Mouse (Mus musculus) common myeloid progenitor, adult 5-6 weeks (primary cell): Measurements from ENCODE around the gene Rabl2. TPM values are rescaled to one million over a fixed set of nuclear protein-coding genes. Genes with fewer than 3 reads are reported as not detected.

Experiments
- ATAC-seq: replicated peaks from 2 replicates; pipeline ENCODE4 v1.8.0; 2016; ENCODE audit warnings: low read depth, mild to moderate bottlenecking, moderate TSS enrichment, inconsistent platforms; ENCODE audit not compliant: poor library complexity, severe bottlenecking
- total RNA-seq: library from RNA; stranded (forward); fragments of 200-1000, 187-1606 nt; gene quantifications from 2 replicates; pipeline ENCODE4 v1.2.3, GENCODE M21; 2017

Gene Rabl2
- total RNA-seq: 11.1 and 12.6 TPM in 2 replicates

DNA sequence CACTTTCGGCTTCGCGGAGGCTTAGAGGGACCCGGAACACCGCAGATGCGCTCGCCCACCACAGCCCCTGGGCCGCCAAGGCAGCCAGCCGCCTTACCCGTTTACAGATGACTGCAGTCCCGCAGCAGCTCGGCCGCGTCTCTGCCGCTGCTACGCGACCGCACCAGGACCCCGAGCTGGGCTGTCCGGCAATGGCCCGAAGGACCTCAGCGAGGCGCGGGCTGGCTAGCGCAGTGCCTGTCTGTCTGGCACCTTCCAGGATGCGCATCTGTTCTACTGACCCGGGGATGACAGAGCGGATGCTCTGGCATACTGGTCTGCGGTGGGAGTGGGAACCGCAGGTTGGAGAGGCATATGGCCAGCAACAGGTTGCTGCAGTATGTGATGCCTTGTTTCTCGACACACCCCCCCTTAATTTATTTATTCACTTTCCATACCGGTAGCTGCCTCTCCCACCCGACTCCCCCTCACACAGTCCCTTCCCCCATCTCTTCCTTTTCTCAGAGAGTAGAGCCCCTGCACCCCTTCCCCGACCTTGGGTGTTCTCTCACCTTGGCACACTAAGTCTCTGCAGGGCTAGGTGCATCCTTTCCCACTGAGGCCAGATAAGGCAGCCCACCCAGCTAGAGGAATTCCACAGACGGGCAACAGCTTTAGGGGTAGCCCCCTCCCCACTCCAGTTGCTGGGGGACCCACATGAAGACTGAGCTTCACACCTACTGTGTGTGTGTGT is at the start of gene Rabl2:
Rabl2 (minus strand) TSS at position 201 of the 733 bp plus-strand sequence.
- peak; percentile 99 for ATAC-seq

DNA sequence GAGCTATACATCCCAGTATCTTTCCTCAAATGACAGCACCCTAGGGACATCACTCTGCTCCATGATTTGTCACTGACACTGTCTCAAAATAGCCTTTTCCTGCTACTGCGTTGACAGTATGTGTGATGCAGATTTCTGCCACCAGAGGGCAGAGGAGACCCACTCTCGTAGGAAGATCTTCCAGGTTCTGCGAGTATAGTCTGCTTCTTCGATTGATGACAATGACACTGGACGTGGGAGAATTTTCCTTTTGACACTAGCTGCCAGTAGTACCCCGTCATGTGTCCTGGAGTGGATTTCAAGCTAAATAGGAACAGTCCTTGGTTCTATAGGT is 31.9 kb upstream of the Rabl2 start:
- ATAC-seq: peak; percentile 95

DNA sequence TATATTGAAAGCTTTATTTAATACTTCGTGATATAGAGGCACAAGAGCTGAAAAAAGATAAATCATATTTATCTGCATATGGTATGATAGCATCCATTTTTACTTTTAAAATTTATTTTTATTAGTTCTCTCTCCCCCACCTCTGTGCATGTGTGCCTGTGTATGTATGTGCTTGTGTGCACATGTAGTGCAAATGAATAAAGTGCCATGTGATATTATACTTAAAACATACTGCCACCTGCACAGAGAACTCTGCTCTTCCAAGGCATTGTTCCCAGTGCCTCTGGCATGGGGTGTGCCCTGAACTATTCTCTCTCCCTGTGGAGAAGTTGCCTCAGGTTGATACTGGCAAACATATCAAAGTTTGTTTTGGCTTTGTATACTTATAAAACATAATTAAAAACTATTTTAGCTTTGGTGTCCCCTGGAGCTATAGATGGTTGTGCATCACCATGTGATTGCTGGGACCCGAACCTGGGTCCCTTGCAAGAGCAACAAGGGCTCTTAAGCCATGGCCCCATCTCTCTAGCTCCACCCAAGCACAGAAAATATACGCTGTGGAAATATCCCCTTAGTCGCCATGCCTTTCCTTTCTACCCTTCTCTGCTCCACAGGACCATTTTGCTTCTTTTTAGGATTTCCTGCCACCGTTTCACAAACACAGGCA is 31.4 kb upstream of the Rabl2 start:
- ATAC-seq: peak; percentile 47

DNA sequence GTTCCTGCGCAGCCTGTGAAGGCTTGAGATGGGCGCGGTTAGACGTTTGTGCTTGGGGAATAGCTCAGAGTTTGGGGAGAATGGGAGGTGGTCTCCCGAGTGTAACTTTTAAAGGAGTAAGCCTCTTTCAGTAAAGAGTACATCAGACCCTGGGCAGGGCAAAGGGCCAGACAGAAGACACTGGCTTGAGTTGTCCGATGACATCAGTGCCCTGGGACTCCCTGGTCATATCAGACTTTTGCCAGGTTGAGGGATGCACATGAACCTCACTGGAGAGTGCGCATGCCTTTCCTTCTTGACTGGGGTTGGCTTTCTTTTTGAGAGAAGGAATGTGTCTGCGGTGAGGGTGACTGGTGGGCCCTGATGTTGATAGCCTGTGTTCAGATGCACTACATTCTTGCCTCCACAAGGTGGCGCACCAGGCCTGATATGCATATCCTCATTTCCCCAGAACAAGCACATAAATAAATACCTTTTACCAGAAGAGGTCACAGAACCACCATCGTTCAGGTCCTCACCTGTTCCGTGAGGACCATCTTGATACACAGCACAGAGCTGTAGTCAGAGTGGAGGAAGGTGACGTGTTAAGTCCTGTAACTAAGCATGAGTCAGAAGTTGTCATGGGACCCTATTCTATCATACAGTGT is 30.7 kb upstream of the Rabl2 start:
- peak; percentile 72; the same call in 1 of the 2 replicates for ATAC-seq

DNA sequence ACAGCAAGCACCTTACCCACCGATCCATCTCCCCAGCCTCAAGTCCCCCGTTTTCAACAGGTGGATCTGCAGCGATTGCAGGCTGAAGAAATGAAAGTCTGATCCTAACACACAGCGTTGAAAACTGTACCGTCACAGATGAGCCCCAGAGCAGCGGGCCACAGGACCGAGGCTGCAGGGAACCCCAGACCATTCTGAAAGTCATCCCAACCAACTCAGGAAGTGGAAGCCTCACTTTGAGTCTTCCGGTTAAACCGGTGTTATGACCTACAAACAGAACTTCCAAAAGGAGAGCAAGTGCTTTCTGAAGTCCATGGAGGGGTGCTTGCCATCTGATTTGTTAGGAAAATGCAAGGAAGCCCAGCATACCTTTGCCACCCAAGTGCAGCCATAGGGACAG is 16.2 kb upstream of the Rabl2 start:
- peak; percentile 78 for ATAC-seq

DNA sequence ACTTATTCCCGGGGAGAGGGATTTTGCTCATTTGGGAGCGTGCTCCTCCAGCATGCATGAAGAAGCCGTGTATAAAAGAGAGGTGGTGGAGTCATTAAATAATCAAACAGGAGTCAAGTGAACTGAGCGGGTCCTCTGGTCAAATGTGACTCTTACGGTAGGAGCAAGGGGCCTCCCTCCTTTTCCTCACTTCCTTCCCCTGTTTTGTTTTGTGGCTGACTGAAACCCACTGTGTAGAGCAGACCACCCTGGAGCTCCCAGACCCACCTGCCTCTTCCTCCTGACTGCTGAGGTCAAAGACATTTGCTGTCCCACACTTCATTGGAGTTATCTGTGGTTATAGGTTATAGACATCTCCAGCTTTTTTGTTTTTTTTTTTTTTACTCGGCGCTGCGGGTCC is 15.8 kb upstream of the Rabl2 start:
- ATAC-seq: peak; percentile 46

DNA sequence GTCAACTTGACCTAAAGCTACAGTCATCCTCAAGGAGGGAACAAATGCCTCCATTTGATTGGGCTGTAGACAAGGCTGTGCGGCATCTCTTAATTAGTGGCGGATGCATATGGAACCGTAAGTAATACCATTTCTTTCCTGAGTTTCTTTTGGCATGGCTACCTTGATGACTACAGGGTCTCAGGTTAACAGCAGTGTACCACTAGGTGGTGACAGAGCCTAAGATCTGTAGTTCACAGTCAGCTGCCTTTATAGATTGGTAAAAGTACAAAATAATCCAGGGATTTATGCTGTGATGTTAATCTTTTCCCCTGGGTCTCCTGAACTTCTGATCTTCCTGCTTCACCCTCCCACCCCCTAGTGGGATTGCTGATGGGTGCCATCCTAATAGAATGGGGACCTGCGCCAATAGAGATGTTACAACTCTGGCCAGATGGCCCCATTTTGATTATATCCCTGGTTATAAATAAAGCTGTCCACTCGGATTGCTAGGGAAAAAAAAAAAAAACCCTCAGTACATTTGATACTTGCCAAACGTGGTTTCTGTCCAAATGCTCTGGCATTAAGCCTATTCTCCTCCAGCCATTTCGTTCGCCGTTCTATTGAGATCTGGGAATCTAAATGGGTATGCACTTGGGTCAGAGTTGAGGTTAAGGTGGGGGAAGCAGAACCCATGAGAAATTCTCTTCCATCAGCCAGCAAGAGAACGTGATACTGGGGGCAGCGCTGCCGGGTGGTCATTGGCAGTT is 14.3 kb upstream of the Rabl2 start:
- ATAC-seq: peak; percentile 54; the same call in 1 of the 2 replicates

DNA sequence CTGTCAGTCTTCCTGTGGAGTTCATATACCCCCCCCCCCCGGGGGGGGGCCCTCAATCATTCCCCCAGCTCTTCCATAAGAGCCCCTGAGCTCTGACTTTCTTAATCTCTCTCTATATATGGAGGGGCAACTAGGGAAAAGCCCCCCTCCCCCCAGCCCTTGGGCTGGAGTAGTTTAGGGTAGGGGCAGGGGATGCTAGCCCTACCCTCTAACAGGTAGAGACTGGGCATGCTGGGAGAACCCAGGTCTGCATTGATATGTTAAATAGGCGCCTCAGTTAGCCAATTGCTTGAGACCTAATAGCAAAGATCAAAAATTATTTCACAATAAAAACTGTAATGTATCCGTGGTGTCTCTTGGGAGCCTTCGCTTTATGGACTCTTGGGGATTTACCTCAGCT is 825 bp upstream of the Rabl2 start:
- no peak for ATAC-seq

DNA sequence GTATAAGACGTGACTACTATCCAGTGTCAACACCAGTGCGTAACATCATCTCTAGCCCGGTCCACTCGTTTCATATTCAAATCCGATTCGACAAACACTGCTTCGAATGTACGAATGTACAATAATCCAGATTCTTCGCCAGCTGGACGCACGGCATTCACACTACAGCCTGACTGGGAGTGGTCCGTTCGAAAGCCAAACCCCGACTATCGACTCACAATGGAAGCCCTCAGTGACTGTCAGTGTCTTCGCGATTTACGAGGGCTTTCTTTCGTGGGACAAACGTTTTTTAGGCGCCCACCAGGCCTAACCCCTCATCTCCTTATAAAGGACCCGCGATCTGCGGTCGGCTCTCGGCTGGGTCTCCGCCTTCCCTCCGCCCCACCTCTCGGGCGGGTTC is 406 bp downstream of the Rabl2 start:
- ATAC-seq: no peak

DNA sequence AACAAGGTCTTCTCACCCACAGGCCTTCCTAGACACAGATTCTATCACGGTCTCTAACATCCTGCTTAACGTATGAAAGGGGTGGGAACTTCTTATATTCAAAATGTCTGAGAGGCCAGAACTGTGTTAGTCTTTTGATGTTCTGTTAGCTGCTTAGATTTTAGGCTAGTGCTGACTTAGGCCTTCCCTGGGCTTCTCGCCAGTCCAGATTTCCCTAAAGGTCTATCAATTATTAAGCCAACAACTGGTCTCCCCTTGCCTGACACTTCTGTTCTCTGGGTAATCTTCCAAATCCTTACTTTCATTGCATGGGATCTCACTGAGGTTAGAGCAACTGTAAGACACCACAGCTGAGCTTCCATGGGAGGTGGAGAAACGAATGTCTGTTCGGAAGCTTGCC is 2.6 kb downstream of the Rabl2 start:
- no peak for ATAC-seq

DNA sequence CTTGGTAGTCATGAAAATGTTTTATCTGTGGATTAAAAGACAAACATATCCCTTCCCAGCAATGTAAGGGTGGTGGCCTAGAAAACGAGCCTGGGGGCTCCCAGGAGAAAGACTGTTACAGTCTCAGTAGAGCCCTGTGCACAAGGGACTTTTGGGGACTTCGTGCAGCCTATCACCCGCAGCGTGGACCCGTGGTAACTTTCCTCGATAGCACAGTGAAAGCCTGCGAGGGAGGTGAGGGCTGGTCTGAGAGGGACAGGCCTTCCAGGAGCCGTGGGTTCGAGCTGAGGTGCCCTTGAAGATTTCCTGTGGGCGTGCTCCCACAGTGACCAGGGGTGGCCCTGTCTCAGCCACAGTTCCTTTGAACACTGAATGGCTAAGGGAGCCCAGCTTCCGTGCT is 6.1 kb downstream of the Rabl2 start:
- ATAC-seq: no peak

DNA sequence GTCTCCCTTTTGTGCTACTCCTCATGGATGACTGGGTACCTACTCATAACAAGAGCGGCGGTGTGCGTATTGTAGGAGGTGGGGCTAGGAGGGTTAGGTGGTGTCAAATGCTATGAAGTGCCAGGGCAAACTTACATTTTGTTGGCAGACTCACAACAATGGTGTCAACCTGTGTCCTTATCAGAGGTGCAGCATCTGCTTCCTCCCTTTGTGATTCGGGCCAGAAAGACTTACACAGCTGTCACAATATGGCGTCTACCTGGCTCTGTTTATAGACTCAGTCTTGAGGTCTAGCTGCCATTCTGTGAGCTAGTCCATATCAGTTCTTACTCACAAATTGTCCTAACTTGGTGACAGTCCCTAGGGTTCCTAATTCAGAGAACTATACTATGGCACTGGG is 6.6 kb downstream of the Rabl2 start:
- no peak for ATAC-seq

DNA sequence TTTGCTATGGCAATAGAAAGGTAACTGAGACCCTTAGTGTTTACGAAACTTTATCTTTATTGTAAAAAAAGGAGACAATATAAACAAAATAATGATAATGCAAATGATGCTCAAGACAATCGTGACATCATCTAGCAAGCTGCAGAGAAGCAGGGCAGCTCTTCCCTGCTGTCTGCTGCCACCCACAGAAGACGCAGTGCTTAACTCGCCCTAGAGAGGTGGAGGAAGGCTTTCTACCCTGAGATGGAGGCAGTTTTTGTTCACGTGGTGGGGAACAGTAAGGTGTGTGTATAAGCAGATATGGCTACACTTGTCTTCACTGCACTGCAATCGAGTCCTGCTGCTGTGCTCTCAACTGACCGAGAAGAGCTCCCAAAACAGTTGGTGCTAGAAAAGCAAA is 9.2 kb downstream of the Rabl2 start:
- ATAC-seq: no peak

DNA sequence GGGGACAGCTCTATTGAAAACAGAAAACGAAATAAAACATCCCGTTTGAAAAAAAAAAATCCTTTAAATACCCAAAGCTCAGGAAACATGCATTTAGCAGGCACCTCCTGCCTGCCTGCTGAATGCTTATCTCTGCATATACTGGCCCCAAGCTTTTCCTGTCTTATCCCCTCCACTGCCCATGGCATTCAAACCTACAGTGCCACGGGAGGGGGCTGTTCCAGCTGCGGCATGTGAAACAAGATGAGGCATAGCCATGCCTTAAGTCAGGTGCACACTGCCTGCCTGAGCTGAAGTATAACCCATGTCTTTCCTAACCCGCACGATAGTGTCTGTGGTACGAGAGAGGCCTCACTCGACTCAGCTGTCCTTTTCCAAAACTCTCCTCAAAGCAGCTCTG is 19.6 kb downstream of the Rabl2 start:
- ATAC-seq: peak; percentile 79

DNA sequence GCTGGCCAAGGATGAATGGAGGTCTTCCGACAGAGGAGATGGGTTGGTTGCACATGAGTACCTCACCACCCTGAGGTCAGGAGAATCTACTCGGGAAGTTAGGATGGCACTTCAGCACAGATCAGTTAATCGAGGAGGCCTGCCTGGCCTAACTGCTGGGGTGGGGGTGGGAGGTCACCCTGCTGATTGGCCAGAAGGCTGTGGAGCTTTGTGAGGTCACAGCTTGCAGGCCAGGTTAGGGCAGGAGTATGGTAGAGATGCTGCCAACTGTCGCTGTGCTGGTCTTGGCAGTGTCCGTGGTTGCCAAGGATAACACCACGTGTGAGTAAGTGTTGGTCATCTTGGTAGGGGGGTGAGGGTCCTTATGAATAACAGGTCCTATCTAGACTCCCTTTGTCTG is 23.6 kb downstream of the Rabl2 start, which contains the start of gene Acr:
Acr (plus strand) TSS at position 213 of the 400 bp plus-strand sequence.
- no peak for ATAC-seq

DNA sequence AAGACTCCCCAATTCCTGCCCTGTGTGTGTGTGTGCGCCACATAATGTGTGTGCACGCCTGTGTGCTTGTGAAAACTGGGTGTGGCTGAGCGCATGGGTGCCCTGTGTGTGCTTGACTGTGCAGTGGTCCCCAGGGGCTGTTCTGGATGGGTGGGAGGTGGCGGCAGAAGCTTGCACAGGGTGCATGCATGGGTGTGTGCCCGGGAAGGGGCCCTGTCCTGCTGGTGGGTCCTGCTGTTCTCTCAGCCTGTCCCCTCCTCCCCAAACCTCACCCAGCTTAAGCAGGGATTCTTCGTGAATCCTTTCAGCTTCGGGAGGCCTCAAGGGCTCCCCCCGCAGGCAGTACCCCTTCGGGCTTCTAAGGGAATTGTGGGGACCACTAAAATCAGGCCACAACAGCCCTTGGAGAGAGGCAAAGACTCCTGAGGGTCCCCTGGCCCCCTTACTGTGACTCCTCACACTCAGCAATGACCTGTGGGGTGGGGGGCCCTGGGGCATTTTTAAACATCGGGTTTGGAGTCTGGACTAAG is 32.5 kb downstream of the Rabl2 start:
- ATAC-seq: no peak

DNA sequence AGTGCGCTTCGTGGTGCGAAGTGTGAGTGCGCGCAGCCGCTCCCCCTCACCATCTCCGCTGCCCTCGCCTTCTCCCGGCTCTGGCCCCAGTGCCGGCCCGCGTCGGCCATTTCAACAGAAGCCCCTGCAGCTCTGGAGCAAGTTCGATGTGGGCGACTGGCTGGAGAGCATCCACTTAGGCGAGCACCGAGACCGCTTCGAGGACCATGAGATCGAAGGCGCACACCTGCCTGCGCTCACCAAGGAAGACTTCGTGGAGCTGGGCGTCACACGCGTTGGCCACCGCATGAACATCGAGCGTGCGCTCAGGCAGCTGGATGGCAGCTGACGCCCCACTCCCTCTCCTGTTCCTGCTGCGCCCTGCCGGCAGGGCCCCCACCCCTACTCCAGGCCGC is 33.7 kb downstream of the Rabl2 start:
- no peak for ATAC-seq

DNA sequence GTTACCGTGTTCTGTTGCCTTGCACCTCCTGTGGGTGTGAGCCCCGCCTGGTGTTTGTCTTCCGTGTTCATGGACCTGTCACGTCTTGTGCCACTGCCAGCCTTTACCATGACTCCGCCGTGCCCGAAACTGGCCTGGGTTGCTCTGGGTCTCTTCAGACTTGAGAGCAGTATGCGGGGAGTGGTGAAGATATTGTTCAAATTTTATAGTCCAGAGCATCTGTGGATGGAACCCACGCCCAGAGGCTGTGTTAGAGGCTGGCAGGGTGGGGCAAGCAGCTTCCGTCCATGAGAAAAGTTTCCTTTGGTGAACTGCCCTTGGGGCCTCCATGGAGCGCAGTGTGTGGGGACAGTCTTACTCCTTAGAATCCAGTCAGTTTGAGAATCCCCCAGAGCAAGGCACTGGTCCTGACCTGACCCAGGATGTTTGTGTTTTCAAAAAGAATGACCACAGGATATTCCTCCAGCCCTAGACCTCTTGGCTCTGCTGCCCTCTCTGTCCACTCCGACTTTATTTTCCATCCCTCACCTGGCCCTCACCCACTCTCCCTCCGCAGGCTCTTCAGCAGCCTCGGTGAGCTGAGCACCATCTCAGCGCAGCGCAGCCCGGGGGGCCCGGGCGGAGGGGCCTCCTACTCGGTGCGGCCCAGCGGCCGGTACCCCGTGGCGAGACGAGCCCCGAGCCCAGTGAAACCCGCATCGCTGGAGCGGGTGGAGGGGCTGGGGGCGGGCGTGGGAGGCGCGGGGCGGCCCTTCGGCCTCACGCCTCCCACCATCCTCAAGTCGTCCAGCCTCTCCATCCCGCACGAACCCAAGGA is 34.3 kb downstream of the Rabl2 start:
- ATAC-seq: no peak

DNA sequence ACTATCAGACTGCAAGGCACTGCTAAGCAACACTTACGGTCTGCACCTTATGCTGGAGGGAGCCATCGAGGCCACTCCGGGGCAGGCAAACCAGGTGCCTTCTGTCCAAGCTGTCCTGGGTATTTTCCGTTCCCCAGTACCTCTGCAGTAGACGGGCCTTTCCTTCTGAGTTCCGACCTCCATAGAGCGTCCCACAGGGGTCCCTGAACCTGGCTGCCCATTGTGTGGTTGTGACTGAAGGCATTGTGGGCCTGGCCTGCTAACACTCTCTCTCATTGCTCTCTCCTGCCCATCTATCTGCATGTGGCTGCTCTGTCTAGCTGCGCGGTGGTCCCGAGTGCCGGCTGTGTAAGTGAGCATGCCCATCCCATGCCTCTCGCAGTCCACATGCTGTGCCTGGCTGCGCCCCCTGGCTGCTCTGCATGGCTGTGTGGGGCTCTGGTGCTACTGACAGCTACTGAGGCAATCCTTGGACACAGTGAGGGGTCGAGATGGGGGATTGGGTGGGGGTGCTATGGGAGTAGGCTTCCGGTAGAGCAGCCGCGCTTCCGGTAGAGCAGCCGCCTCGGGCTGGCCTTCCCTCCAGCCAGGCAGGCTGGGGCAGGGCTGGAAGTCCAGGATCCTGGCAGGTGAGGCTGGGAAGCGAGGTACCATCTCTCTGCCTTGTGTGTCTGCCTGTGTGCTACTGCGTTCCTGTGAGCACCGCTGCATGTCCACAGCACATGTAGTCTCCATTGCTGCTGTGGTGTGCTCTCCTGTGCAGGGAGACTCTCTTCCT is 35.1 kb downstream of the Rabl2 start:
- ATAC-seq: no peak
